Mouse (Mus musculus) liver, embryonic 11.5 days (tissue): ENCODE data around the gene Galns. TPM values are rescaled to one million over a fixed set of nuclear protein-coding genes. Genes with fewer than 3 reads are reported as not detected.
"Not testable (repeated sequence)": the region's sequence is repeated elsewhere in the genome, so short reads cannot be mapped to it uniquely, and the experiment has no call there.

Experiments
- ATAC-seq: fragments of 200-750 bp; cut with Nextera tagmentation; replicated peaks from 2 replicates; pipeline ENCODE4 v1.8.0; 2017; ENCODE audit warnings: moderate number of reproducible peaks, mild to moderate bottlenecking, moderate TSS enrichment, moderate library complexity; ENCODE audit not compliant: low FRiP score
- DNase-seq: peaks from one replicate; pipeline ENCODE4 v3.0.0-alpha.2; 2017; ENCODE audit warnings: low spot score
- H3K27ac ChIP-seq: fragments of 300-500 bp; sonication (generic); 2 replicates; pipeline ENCODE4 v1.5.1; 2014; ENCODE audit warnings: mild to moderate bottlenecking, low read depth, low read length, control low read depth
- H3K27me3 ChIP-seq: fragments of 300-500 bp; sonication (generic); replicated peaks from 2 replicates; pipeline ENCODE4 v1.6.1; 2014; ENCODE audit warnings: low read length, mixed read lengths; ENCODE audit not compliant: control insufficient read depth, insufficient read depth
- H3K36me3 ChIP-seq: fragments of 300-500 bp; sonication (generic); 2 replicates; pipeline ENCODE4 v1.6.1; 2014; ENCODE audit warnings: mild to moderate bottlenecking, low read length, moderate library complexity, mixed read lengths; ENCODE audit not compliant: control insufficient read depth, insufficient read depth
- H3K4me1 ChIP-seq: fragments of 300-500 bp; sonication (generic); replicated peaks from 2 replicates; pipeline ENCODE4 v1.6.1; 2014; ENCODE audit warnings: low read length, mixed read lengths; ENCODE audit not compliant: control insufficient read depth, insufficient read depth
- H3K4me2 ChIP-seq: fragments of 300-500 bp; sonication (generic); 2 replicates; pipeline ENCODE4 v1.6.1; 2014; ENCODE audit warnings: mild to moderate bottlenecking, control low read depth, moderate library complexity
- H3K4me3 ChIP-seq: fragments of 300-500 bp; sonication (generic); 2 replicates; pipeline ENCODE4 v1.5.1; 2014; ENCODE audit warnings: low read depth, low read length, control low read depth
- H3K9ac ChIP-seq: fragments of 300-500 bp; sonication (generic); 2 replicates; pipeline ENCODE4 v1.6.1; 2014; ENCODE audit warnings: low read depth, low read length, control low read depth
- H3K9me3 ChIP-seq: fragments of 300-500 bp; sonication (generic); 2 replicates; pipeline ENCODE4 v1.6.1; 2016; ENCODE audit warnings: low read length, inconsistent platforms, mixed read lengths; ENCODE audit not compliant: control insufficient read depth
- WGBS: fragments of 180-500 bp; shearing (Covaris S2); extraction: QIAGEN DNeasy Blood & Tissue Kit; methylation state at CpG from one replicate; pipeline ENCODE4 v1.1.7; 2014; 5-methylcytosine and 5-hydroxymethylcytosine counted together
- polyA plus RNA-seq: library from polyadenylated mRNA; unstranded; fragments of >200 nt; fragmentation: Nextera tagmentation; extraction: Ambion mirVana; gene quantifications from 2 replicates; pipeline ENCODE4 v1.2.1, GENCODE M21; 2014

The Galns gene
- polyA plus RNA-seq, 1 experiment from 2014 or later = 6.6 TPM

- peak overlapping the region; percentile 87 for H3K9ac ChIP-seq
- no peaks in the 10 kb centered on the region for H3K9me3 ChIP-seq
- ATAC-seq (peak; percentile 16; the same call in 1 of the 2 replicates), DNase-seq (no peak)
- H3K4me1 ChIP-seq = peaks cover 47% of the 10 kb centered on the region
- WGBS = 10% methylated on average over 21 of the region's 21 CpGs
- peak overlapping the region; percentile 71 for H3K4me3 ChIP-seq
- no peaks in the 10 kb centered on the region for H3K27me3 ChIP-seq
- peak overlapping the region; percentile 91 for H3K4me2 ChIP-seq
- peaks cover 22% of the 10 kb centered on the region for H3K36me3 ChIP-seq
- H3K27ac ChIP-seq = peak overlapping the region; percentile 85
These were observed 35.3 kb downstream of the Galns start for GRCm38 (mm10) chr8:122575735-122576647.

DNA sequence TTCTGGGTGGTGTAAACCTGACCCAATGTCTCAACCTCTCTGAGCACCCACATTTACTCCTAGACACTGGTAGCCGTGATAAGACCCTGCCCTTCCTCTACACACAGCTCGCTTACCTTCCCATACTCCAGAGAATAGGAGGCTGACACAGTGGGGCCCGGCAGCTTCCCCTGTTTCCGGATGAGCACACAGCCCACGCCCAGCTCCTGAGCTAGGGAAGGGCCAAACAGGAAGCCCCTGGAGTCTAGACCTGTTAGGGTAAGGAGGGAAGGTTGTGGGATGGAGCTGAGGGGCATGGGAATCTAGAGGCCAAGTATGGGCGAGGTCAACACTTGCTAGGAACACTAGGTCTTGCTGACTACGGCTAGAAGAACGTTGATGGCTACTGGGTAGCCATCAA, 36.0 kb downstream of the Galns start:
- Histone ChIP-seq H3K9me3 (no peaks in the 10 kb centered on the region), H3K4me3 (peak overlapping the region; percentile 71), H3K4me2 (peak overlapping the region; percentile 91), H3K27me3 (no peaks in the 10 kb centered on the region), H3K36me3 (peaks cover 29% of the 10 kb centered on the region), H3K9ac (peak overlapping the region; percentile 87), H3K4me1 (peaks cover 47% of the 10 kb centered on the region), H3K27ac (peak overlapping the region; percentile 85)
- ATAC-seq (peak; percentile 19), DNase-seq (no peak)
- 19% methylated on average over 8 of the region's 8 CpGs for WGBS

- DNase-seq (no peak), ATAC-seq (peak; percentile 26)
- Histone ChIP-seq H3K36me3 (peaks cover 34% of the 10 kb centered on the region), H3K27ac (peak overlapping the region; percentile 85), H3K4me3 (peak overlapping the region; percentile 71), H3K4me2 (peak overlapping the region; percentile 91), H3K27me3 (no peaks in the 10 kb centered on the region), H3K9ac (peak overlapping the region; percentile 87), H3K4me1 (peaks cover 51% of the 10 kb centered on the region), H3K9me3 (no peaks in the 10 kb centered on the region)
- WGBS = 22% methylated on average over 10 of the region's 10 CpGs
These were observed 36.5 kb downstream of the Galns start for GRCm38 (mm10) chr8:122574667-122575251.

- peaks cover 55% of the 10 kb centered on the region for H3K4me1 ChIP-seq
- H3K4me2 ChIP-seq = peak overlapping the region; percentile 91
- H3K9ac ChIP-seq = peak overlapping the region; percentile 87; the same call in 1 of the 2 replicates
- H3K27ac ChIP-seq = peak overlapping the region; percentile 85
- H3K9me3 ChIP-seq = no peaks in the 10 kb centered on the region
- 46% methylated on average over 3 of the region's 3 CpGs for WGBS
- H3K36me3 ChIP-seq = peaks cover 39% of the 10 kb centered on the region
- no peak for DNase-seq
- H3K27me3 ChIP-seq = no peaks in the 10 kb centered on the region
- H3K4me3 ChIP-seq = peak overlapping the region; percentile 71; the same call in 1 of the 2 replicates
- no peak for ATAC-seq
These were observed 37.0 kb downstream of the Galns start for GRCm38 (mm10) chr8:122574264-122574663.

GRCm38 (mm10) chr8:122573577-122573976, 37.7 kb downstream of the Galns start:
- no peak overlapping the region for H3K4me2 ChIP-seq
- peaks cover 60% of the 10 kb centered on the region for H3K4me1 ChIP-seq

GRCm38 (mm10) chr8:122573176-122573575, 38.1 kb downstream of the Galns start:
- peaks cover 60% of the 10 kb centered on the region for H3K4me1 ChIP-seq
- H3K27ac ChIP-seq, ATAC-seq, DNase-seq, H3K4me3 ChIP-seq, H3K4me2 ChIP-seq, H3K9ac ChIP-seq, H3K27me3 ChIP-seq, H3K9me3 ChIP-seq: not testable (repeated sequence)
- H3K36me3 ChIP-seq = peaks cover 41% of the 10 kb centered on the region
- 60% methylated on average over 4 of the region's 4 CpGs for WGBS

More at GRCm38 (mm10) chr8:122573577-122573976, 37.7 kb downstream of the Galns start:
- DNase-seq = no peak
- H3K27me3 ChIP-seq = no peaks in the 10 kb centered on the region
- H3K9ac ChIP-seq = no peak overlapping the region
- ATAC-seq = no peak
- no peak overlapping the region for H3K27ac ChIP-seq
- WGBS = 57% methylated on average over 9 of the region's 9 CpGs
- no peak overlapping the region for H3K4me3 ChIP-seq
- no peaks in the 10 kb centered on the region for H3K9me3 ChIP-seq
- H3K36me3 ChIP-seq = peaks cover 41% of the 10 kb centered on the region

DNA sequence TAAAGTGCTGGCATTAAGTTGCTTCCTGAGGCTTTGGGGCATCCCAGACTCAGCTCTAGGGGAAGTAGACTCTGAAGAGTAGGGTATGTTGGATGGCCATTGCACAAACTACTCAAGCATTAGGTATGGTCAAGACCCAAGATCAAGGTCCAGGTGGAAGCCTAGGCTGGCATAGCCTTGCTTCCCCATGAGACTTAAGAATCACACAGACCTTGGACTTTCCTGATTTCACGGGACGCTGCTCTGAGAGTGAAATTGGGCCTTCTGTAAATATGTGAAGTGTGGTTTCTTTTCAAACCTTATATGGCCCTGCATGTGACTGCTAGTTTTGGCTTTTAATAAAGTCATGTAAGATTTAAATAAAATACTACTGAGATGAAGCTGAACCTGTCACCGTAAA, 38.5 kb downstream of the Galns start:
- Histone ChIP-seq H3K4me1 (peaks cover 60% of the 10 kb centered on the region), H3K27ac (no peak overlapping the region), H3K9ac (no peak overlapping the region), H3K36me3 (peaks cover 41% of the 10 kb centered on the region), H3K27me3 (no peaks in the 10 kb centered on the region), H3K4me2 (no peak overlapping the region), H3K9me3 (no peaks in the 10 kb centered on the region), H3K4me3 (no peak overlapping the region; the same call in 1 of the 2 replicates)
- WGBS = 92% methylated on average over 3 of the region's 3 CpGs
- ATAC-seq (no peak), DNase-seq (no peak)

DNA sequence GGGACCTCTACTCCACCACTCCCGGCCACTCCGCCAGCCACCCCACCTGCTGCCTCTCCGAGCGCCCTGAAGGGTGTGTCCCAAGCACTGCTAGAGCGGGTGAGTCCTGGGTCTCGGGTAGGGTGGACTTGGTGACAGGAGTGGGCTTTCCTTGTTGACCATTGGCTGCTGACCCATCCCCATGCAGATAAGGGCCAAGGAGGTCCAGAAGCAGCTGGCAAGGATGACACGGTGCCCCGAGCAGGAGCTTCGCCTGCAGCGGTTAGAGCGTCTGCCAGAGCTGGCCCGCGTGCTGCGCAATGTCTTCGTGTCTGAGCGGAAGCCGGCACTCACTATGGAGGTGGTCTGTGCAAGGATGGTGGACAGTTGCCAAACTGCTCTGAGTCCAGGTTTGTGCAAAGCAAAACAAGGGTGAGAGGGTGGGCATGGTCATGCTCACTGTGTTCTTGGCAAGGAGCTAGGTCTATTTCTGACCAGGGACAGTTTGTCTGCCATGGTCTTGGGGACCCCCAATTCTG, 39.5 kb downstream of the Galns start:
- Histone ChIP-seq H3K36me3 (peaks cover 41% of the 10 kb centered on the region), H3K9me3 (no peaks in the 10 kb centered on the region), H3K4me1 (peaks cover 58% of the 10 kb centered on the region), H3K4me3 (no peak overlapping the region), H3K27me3 (no peaks in the 10 kb centered on the region), H3K27ac (no peak overlapping the region), H3K9ac (no peak overlapping the region), H3K4me2 (no peak overlapping the region)
- no peak for DNase-seq
- WGBS = 95% methylated on average over 17 of the region's 17 CpGs
- ATAC-seq = no peak
